Mouse (Mus musculus) retina, postnatal 7 days (tissue): ENCODE measurements around the gene Dock7.
A peak's percentile ranks its signal among the peaks of the same experiment; 100 is the strongest.

Experiments used
- DNase-seq: peaks from one replicate; pipeline ENCODE4 v3.0.0-alpha.2; 2012; ENCODE audit warnings: low read depth, low spot score

Dock7 gene

GRCm38 (mm10) chr4:99121123-99121755 is 524 bp upstream of the Dock7 start:
- DNase-seq, result no peak

- no peak for DNase-seq
Measured at GRCm38 (mm10) chr4:99119051-99119450, 1.7 kb downstream of the Dock7 start.

- no peak for DNase-seq
Measured at GRCm38 (mm10) chr4:99115797-99116196, 4.9 kb downstream of the Dock7 start.

GRCm38 (mm10) chr4:99111670-99112069 is 9.0 kb downstream of the Dock7 start:
- no peak for DNase-seq

- DNase-seq, result no peak
Measured at GRCm38 (mm10) chr4:99108817-99109216, 11.9 kb downstream of the Dock7 start.

- no peak for DNase-seq
Measured at GRCm38 (mm10) chr4:99102846-99103245, 17.9 kb downstream of the Dock7 start.

- no peak for DNase-seq
Measured at GRCm38 (mm10) chr4:99100724-99101123, 20.0 kb downstream of the Dock7 start.

- no peak for DNase-seq
Measured at GRCm38 (mm10) chr4:99091777-99092176, 28.9 kb downstream of the Dock7 start.

- no peak for DNase-seq
Measured at GRCm38 (mm10) chr4:99091151-99091701, 29.5 kb downstream of the Dock7 start.

GRCm38 (mm10) chr4:99087760-99088485 is 32.8 kb downstream of the Dock7 start:
- no peak for DNase-seq

GRCm38 (mm10) chr4:99083862-99084261 is 36.9 kb downstream of the Dock7 start:
- no peak for DNase-seq

GRCm38 (mm10) chr4:99081169-99081568 is 39.5 kb downstream of the Dock7 start:
- no peak for DNase-seq

- DNase-seq, result no peak
Measured at GRCm38 (mm10) chr4:99078005-99078404, 42.7 kb downstream of the Dock7 start.

- no peak for DNase-seq
Measured at GRCm38 (mm10) chr4:99068806-99069205, 51.9 kb downstream of the Dock7 start.

- DNase-seq, result peak; percentile 13
Measured at GRCm38 (mm10) chr4:99064524-99064923, 56.2 kb downstream of the Dock7 start.

GRCm38 (mm10) chr4:99048581-99048980 is 72.1 kb downstream of the Dock7 start:
- no peak for DNase-seq

- no peak for DNase-seq
Measured at GRCm38 (mm10) chr4:99046471-99046870, 74.2 kb downstream of the Dock7 start.

- no peak for DNase-seq
Measured at GRCm38 (mm10) chr4:99044854-99045253, 75.9 kb downstream of the Dock7 start.

GRCm38 (mm10) chr4:99032921-99033320 is 87.8 kb downstream of the Dock7 start:
- DNase-seq, result no peak

- no peak for DNase-seq
Measured at GRCm38 (mm10) chr4:99030686-99031085, 90.0 kb downstream of the Dock7 start, which contains the start of gene Angptl3. Angptl3 (plus strand) TSS chr4:99030954.

- DNase-seq, result no peak
Measured at GRCm38 (mm10) chr4:99028377-99028776, 92.3 kb downstream of the Dock7 start.

- DNase-seq, result no peak
Measured at GRCm38 (mm10) chr4:99022221-99022620, 98.5 kb downstream of the Dock7 start.

- DNase-seq, result no peak
Measured at GRCm38 (mm10) chr4:99011039-99011438, 109.7 kb downstream of the Dock7 start.
